Mouse (Mus musculus) heart, adult 2 months (tissue): Measurements from ENCODE around the gene Spdef. TPM values are rescaled to one million over a fixed set of nuclear protein-coding genes. Genes with fewer than 3 reads are reported as not detected.

Source experiments
- DNase-seq, 2 experiments: peaks; one replicate each; pipeline ENCODE4 v3.0.0; 2021
- H3K27ac ChIP-seq: fragments of 200-600 bp; 2 replicates; pipeline ENCODE4 v1.8.1; 2022
- H3K27me3 ChIP-seq: fragments of 200-500 bp; 2 replicates; pipeline ENCODE4 v1.6.1; 2012; ENCODE audit warnings: mild to moderate bottlenecking, low read length, inconsistent platforms, mixed read lengths; ENCODE audit not compliant: control insufficient read depth, insufficient read depth
- H3K36me3 ChIP-seq: fragments of 200-500 bp; 2 replicates; pipeline ENCODE4 v1.6.1; 2012; ENCODE audit warnings: low read length, inconsistent platforms; ENCODE audit not compliant: control insufficient read depth, insufficient read depth
- H3K4me1 ChIP-seq: fragments of 200-500 bp; 2 replicates; pipeline ENCODE4 v1.6.1; 2011; ENCODE audit warnings: low read length; ENCODE audit not compliant: control insufficient read depth, insufficient read depth
- H3K4me3 ChIP-seq: fragments of 200-600 bp; 2 replicates; pipeline ENCODE4 v1.8.1; 2022
- H3K79me2 ChIP-seq: fragments of 200-500 bp; replicated peaks from 2 replicates; pipeline ENCODE4 v1.6.1; 2012; ENCODE audit warnings: mild to moderate bottlenecking, inconsistent platforms, low read length, moderate library complexity, mixed read lengths; ENCODE audit not compliant: control insufficient read depth, insufficient read depth
- H3K9ac ChIP-seq: fragments of 200-500 bp; 2 replicates; pipeline ENCODE4 v1.6.1; 2012; ENCODE audit warnings: low read depth, mild to moderate bottlenecking, control low read depth, inconsistent platforms, low read length, mixed read lengths
- CTCF ChIP-seq: fragments of 200-600 bp; IDR thresholded peaks from 2 replicates; pipeline ENCODE4 v1.8.1; 2022; ENCODE audit warnings: antibody characterized with exemption, mild to moderate bottlenecking, moderate library complexity
- EP300 ChIP-seq: fragments of 200-500 bp; IDR thresholded peaks from 2 replicates; pipeline ENCODE4 v1.6.1; 2011; ENCODE audit warnings: low read depth, low read length, control low read depth; ENCODE audit not compliant: insufficient read depth
- POLR2A ChIP-seq: fragments of 200-500 bp; IDR thresholded peaks from 2 replicates; pipeline ENCODE4 v1.6.1; 2011; ENCODE audit warnings: mild to moderate bottlenecking, low read depth, low read length, control low read depth; ENCODE audit not compliant: insufficient read depth
- WGBS: fragments of 180-500 bp; shearing (Covaris S2); methylation state at CpG from one replicate; pipeline ENCODE4 v1.1.7; 2018; 5-methylcytosine and 5-hydroxymethylcytosine counted together
- intact Hi-C: fragments of 180-260 bp; cut with DNase I; formaldehyde crosslinking; loops from one replicate; pipeline ENCODE4 v1.15.1; 2025
- polyA plus RNA-seq: library from polyadenylated mRNA; depleted of rRNA; stranded (reverse); fragments of >200 nt; gene quantifications from 2 replicates; pipeline ENCODE4 v1.2.3, GENCODE M21; 2012
- total RNA-seq, 2 experiments: library from RNA; stranded (reverse); gene quantifications; 2 replicates each; pipeline ENCODE4 v1.2.3; 2021

Spdef gene
- total and polyA plus RNA-seq, 3 experiments, result 0.21 TPM; not detected in 2

GRCm38 (mm10) chr17:27684886-27685549 is 43.7 kb downstream of the Spdef start:
- H3K36me3 ChIP-seq, result no peaks in the 10 kb centered on the region
- H3K4me3 ChIP-seq, result no peak overlapping the region
- H3K9ac ChIP-seq, result no peak overlapping the region
- no peak for TF ChIP-seq POLR2A
- peak; percentile 46 for TF ChIP-seq CTCF
- 2% methylated on average over 53 of the region's 53 CpGs for WGBS
- no peak overlapping the region for H3K27ac ChIP-seq
- H3K27me3 ChIP-seq, result peaks cover 13% of the 10 kb centered on the region
- peak in 1 of 2 experiments; percentile 10 for DNase-seq
- intact Hi-C loops, result no loop called here
- no peaks in the 10 kb centered on the region for H3K79me2 ChIP-seq
- no peaks in the 10 kb centered on the region for H3K4me1 ChIP-seq

GRCm38 (mm10) chr17:27678924-27679813 is 49.6 kb downstream of the Spdef start:
- intact Hi-C loops, result no loop called here
- no peak for TF ChIP-seq EP300
- TF ChIP-seq POLR2A, result no peak
- no peak for TF ChIP-seq CTCF
- WGBS, result 50% methylated on average over 11 of the region's 11 CpGs

DNA sequence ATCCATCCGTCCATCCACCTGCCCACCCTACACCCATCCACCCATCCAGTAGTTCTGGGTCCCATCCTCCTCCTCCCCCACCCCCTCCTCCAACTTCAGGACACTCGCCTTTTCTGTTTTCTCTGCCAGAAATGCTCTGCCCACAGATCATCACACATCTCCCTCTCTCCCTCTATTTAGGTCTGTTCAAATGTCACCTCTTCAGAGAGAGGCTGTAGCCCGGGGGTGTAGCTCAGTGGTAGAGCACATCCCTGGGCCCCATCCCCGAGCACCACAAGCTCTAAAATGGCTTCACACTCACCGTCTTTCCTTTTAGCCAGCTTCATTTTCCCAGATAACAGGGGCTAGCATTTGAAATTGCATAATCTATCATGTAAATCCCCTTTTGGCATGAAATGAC is 51.0 kb downstream of the Spdef start:
- H3K4me1 ChIP-seq, result no peaks in the 10 kb centered on the region
- no peaks in the 10 kb centered on the region for H3K27me3 ChIP-seq
- no peak for TF ChIP-seq CTCF
- no peak for TF ChIP-seq POLR2A
- TF ChIP-seq EP300, result no peak
- intact Hi-C loops, result no loop called here
- no peak overlapping the region for H3K9ac ChIP-seq
- H3K27ac ChIP-seq, result no peak overlapping the region
- H3K79me2 ChIP-seq, result no peaks in the 10 kb centered on the region
- no peak for DNase-seq
- WGBS, result 78% methylated on average over 5 of the region's 5 CpGs
- H3K36me3 ChIP-seq, result no peaks in the 10 kb centered on the region
- H3K4me3 ChIP-seq, result no peak overlapping the region

More at GRCm38 (mm10) chr17:27678924-27679813, 49.6 kb downstream of the Spdef start:
- Histone ChIP-seq H3K4me3 (no peak overlapping the region), H3K9ac (no peak overlapping the region), H3K4me1 (no peaks in the 10 kb centered on the region), H3K27ac (no peak overlapping the region), H3K36me3 (no peaks in the 10 kb centered on the region), H3K27me3 (peaks cover 2% of the 10 kb centered on the region; the same call in 1 of the 2 replicates), H3K79me2 (no peaks in the 10 kb centered on the region)
- no peak for DNase-seq

DNA sequence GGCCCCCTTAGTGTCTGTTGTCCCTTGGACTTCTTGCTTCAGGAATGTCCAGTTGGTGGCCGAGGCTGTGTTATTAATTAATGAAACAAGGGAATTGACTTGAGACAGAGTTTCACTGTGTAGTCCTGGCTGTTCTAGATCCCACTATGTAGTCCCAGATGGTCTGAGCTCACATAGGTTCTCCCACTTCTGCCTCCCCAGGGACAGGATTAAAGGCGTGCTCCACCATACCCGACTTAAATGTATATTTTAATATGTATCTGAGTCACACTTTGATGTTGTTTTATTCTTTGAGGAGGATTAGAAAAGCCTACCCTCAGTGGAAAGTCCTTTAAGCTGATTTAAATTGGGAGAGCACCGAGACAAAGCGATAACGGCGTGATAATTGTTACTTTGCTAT is 52.5 kb downstream of the Spdef start:
- Histone ChIP-seq H3K9ac (no peak overlapping the region), H3K27ac (no peak overlapping the region), H3K4me1 (no peaks in the 10 kb centered on the region), H3K27me3 (no peaks in the 10 kb centered on the region), H3K79me2 (no peaks in the 10 kb centered on the region), H3K4me3 (no peak overlapping the region), H3K36me3 (no peaks in the 10 kb centered on the region)
- no peak for TF ChIP-seq CTCF
- TF ChIP-seq POLR2A, result no peak
- TF ChIP-seq EP300, result no peak
- DNase-seq, result no peak
- WGBS, result 51% methylated on average over 7 of the region's 7 CpGs
- intact Hi-C loops, result no loop called here

- Histone ChIP-seq H3K79me2 (no peaks in the 10 kb centered on the region), H3K9ac (no peak overlapping the region), H3K36me3 (no peaks in the 10 kb centered on the region), H3K27ac (no peak overlapping the region), H3K4me3 (no peak overlapping the region), H3K4me1 (no peaks in the 10 kb centered on the region), H3K27me3 (no peaks in the 10 kb centered on the region)
- intact Hi-C loops, result no loop called here
- DNase-seq, result no peak
- TF ChIP-seq EP300 (no peak), CTCF (peak; percentile 13; the same call in 1 of the 2 replicates)
- 43% methylated on average over 9 of the region's 9 CpGs for WGBS
These were observed 53.3 kb downstream of the Spdef start for GRCm38 (mm10) chr17:27675453-27675852.

DNA sequence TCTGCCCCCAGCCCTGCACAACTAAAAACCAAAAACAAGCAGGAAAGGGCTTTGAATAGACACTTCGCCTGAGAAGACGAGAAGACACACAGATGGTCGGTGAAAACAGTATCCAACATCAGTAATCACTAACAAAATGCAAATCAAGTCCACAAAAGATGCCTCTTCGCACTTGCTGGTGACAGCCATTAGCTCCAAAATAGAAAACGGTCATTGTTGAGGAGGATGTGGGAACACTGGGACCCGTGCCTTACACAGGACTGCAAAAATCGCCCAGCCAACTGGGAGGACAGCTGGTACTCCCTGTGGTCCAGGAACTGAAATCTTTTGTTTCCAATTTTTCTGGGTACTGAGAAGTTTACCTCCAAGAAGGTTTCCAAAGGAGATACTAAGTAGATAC is 54.8 kb downstream of the Spdef start:
- intact Hi-C loops, result no loop called here
- Histone ChIP-seq H3K4me1 (no peaks in the 10 kb centered on the region), H3K9ac (no peak overlapping the region), H3K79me2 (no peaks in the 10 kb centered on the region), H3K4me3 (no peak overlapping the region), H3K27me3 (no peaks in the 10 kb centered on the region), H3K36me3 (no peaks in the 10 kb centered on the region), H3K27ac (no peak overlapping the region)
- WGBS, result 87% methylated on average over 7 of the region's 7 CpGs
- DNase-seq, result no peak
- TF ChIP-seq EP300 (no peak), CTCF (no peak), POLR2A (no peak)
